Mouse (Mus musculus): Measurements from ENCODE around the gene Amh.
A peak's percentile ranks its signal among the peaks of the same experiment; 100 is the strongest.
"Not testable (repeated sequence)": the region's sequence is repeated elsewhere in the genome, so short reads cannot be mapped to it uniquely, and the experiment has no call there.

The Amh gene

GRCm38 (mm10) chr10:80808099-80808984 lies 3.3 kb downstream of the Amh start:
- DNase-seq (ENCODE audit: low spot score), result no peak

GRCm38 (mm10) chr10:80808985-80809632 lies 4.1 kb downstream of the Amh start:
- no peak for DNase-seq (ENCODE audit: low spot score)

- no peak for DNase-seq (ENCODE audit: low spot score)
These were observed 5.0 kb downstream of the Amh start for GRCm38 (mm10) chr10:80810084-80810483.

GRCm38 (mm10) chr10:80812391-80813041 lies 7.5 kb downstream of the Amh start:
- DNase-seq (ENCODE audit: low spot score), result no peak

GRCm38 (mm10) chr10:80813366-80813765 lies 8.3 kb downstream of the Amh start, which contains the start of gene Jsrp1:
Jsrp1 (minus strand) TSS chr10:80813498.
- DNase-seq (ENCODE audit: low spot score), result no peak

- DNase-seq (ENCODE audit: low spot score), result no peak
These were observed 9.8 kb downstream of the Amh start for GRCm38 (mm10) chr10:80814800-80815199.

- not testable (repeated sequence) for DNase-seq (ENCODE audit: low spot score)
These were observed 11.3 kb downstream of the Amh start for GRCm38 (mm10) chr10:80816303-80816702.

- no peak for DNase-seq (ENCODE audit: low spot score)
These were observed 12.1 kb downstream of the Amh start for GRCm38 (mm10) chr10:80817164-80817563.

- DNase-seq (ENCODE audit: low spot score), result not testable (repeated sequence)
These were observed 12.9 kb downstream of the Amh start for GRCm38 (mm10) chr10:80817955-80818354.

GRCm38 (mm10) chr10:80818599-80819281 lies 13.7 kb downstream of the Amh start:
- no peak for DNase-seq (ENCODE audit: low spot score)

GRCm38 (mm10) chr10:80819406-80819805 lies 14.4 kb downstream of the Amh start:
- no peak for DNase-seq (ENCODE audit: low spot score)

- DNase-seq (ENCODE audit: low spot score), result no peak
These were observed 16.9 kb downstream of the Amh start for GRCm38 (mm10) chr10:80821991-80822390.

- DNase-seq (ENCODE audit: low spot score), result no peak
These were observed 17.5 kb downstream of the Amh start for GRCm38 (mm10) chr10:80822528-80822927.

- no peak for DNase-seq (ENCODE audit: low spot score)
These were observed 18.3 kb downstream of the Amh start for GRCm38 (mm10) chr10:80823316-80823715.

GRCm38 (mm10) chr10:80823847-80824643 lies 19.0 kb downstream of the Amh start:
- DNase-seq (ENCODE audit: low spot score), result no peak

- no peak for DNase-seq (ENCODE audit: low spot score)
These were observed 19.8 kb downstream of the Amh start for GRCm38 (mm10) chr10:80824827-80825226.

- peak; percentile 98 for DNase-seq (ENCODE audit: low spot score)
These were observed 21.4 kb downstream of the Amh start, which contains the start of gene Oaz1 for GRCm38 (mm10) chr10:80826151-80827062. Oaz1 (plus strand) TSS chr10:80826656.

- DNase-seq (ENCODE audit: low spot score), result no peak
These were observed 22.2 kb downstream of the Amh start for GRCm38 (mm10) chr10:80827063-80827869.

GRCm38 (mm10) chr10:80827870-80828420 lies 22.9 kb downstream of the Amh start:
- DNase-seq (ENCODE audit: low spot score), result no peak
